Mouse (Mus musculus) olfactory bulb, adult 2 months (tissue): ENCODE measurements around the gene Ccdc12.
"Not testable (repeated sequence)": the region's sequence is repeated elsewhere in the genome, so short reads cannot be mapped to it uniquely, and the experiment has no call there.

ENCODE experiments used
- CTCF ChIP-seq: fragments of 200-500 bp; IDR thresholded peaks from 2 replicates; pipeline ENCODE4 v1.5.1; 2012; ENCODE audit warnings: low read depth, mild to moderate bottlenecking, low read length, moderate library complexity; ENCODE audit not compliant: insufficient read depth
- POLR2A ChIP-seq: fragments of 200-500 bp; IDR thresholded peaks from 2 replicates; pipeline ENCODE4 v1.6.1; 2012; ENCODE audit warnings: mild to moderate bottlenecking, low read depth, low read length, moderate library complexity; ENCODE audit not compliant: insufficient read depth

- TF ChIP-seq POLR2A, CTCF: not testable (repeated sequence)
These were observed 26.4 kb downstream of the Ccdc12 start for GRCm38 (mm10) chr9:110682697-110683096.
